Comparison of ENCODE assay signal across 11 mouse cellular contexts in the genomic region with DNA sequence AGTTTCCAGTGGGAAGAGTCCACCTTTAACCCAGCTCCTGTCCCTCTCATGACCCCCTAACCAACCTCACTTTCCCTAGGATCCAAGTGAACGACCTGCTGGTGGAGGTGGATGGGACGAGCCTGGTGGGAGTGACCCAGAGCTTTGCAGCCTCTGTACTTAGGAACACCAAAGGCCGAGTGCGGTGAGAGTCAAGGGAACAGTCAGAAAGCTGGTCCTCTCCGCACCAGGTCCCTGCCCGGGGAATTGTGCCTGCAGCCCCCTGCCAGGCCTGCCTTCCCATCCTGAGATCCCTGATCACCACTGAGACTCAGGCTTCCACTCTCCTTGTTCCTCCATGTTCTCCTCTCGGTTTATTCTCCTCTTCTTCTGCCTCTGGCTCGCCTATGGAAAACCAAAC. TPM values are rescaled to one million over a fixed set of nuclear protein-coding genes. Genes with fewer than 3 reads are reported as not detected.
A peak's percentile ranks its signal among the peaks of the same experiment; 100 is the strongest.
DNase-seq lines count a peak whose midpoint lies in the region; ATAC-seq and TF ChIP-seq lines count a peak whose summit lies in the region.
"Had no signal": no experiment of that assay in that cellular context is flagged by ENCODE, and none has a peak within 500 bp of the region (broad histone marks: within the 10 kb centered on the region; RNA-seq: fewer than 3 reads in every experiment).

No protein-coding gene starts in this region.

- H3K9me3 ChIP-seq in heart, postnatal 0 days (replicated peaks; ENCODE audit: control insufficient read depth, low read length) = no peaks in the 10 kb centered on the region
- H3K9me3 ChIP-seq in limb, embryonic 11.5 days (ENCODE audit: control insufficient read depth, low read length) = no peaks in the 10 kb centered on the region

- peak overlapping the region; percentile 21; the same call in 1 of the 2 replicates for H3K27ac ChIP-seq in heart, postnatal 0 days (ENCODE audit: low read depth)
- no peak overlapping the region; the same call in 1 of the 2 replicates for H3K27ac ChIP-seq in limb, embryonic 11.5 days (replicated peaks; ENCODE audit: low read depth, low read length)

- no peak overlapping the region for H3K4me2 ChIP-seq in heart, postnatal 0 days (ENCODE audit: low read depth, low read length)
- H3K4me2 ChIP-seq in limb, embryonic 11.5 days (ENCODE audit: low read depth, severe bottlenecking) = no peak overlapping the region

- H3K27me3 ChIP-seq in heart, postnatal 0 days (ENCODE audit: control insufficient read depth, insufficient read depth, low read length) = no peaks in the 10 kb centered on the region
- H3K27me3 ChIP-seq in limb, embryonic 11.5 days (ENCODE audit: control insufficient read depth, insufficient read depth, low read length) = no peaks in the 10 kb centered on the region

- no peak for TF ChIP-seq EP300 in heart, postnatal 0 days (IDR thresholded peaks at IDR 0.05; ENCODE audit: low read depth)

- peaks cover 71% of the 10 kb centered on the region for H3K36me3 ChIP-seq in heart, postnatal 0 days (replicated peaks; ENCODE audit: control insufficient read depth, insufficient read depth, low read length)
- peaks cover 52% of the 10 kb centered on the region for H3K36me3 ChIP-seq in limb, embryonic 11.5 days (ENCODE audit: control insufficient read depth, insufficient read depth, low read length)

- H3K4me1 ChIP-seq in heart, postnatal 0 days (ENCODE audit: control insufficient read depth, insufficient read depth) = peaks cover 12% of the 10 kb centered on the region
- peaks cover 13% of the 10 kb centered on the region for H3K4me1 ChIP-seq in limb, embryonic 11.5 days (ENCODE audit: control insufficient read depth, insufficient read depth, low read length)

- H3K4me3 ChIP-seq in heart, postnatal 0 days (ENCODE audit: low read depth, low read length) = no peak overlapping the region
- H3K4me3 ChIP-seq in limb, embryonic 11.5 days (ENCODE audit: low read depth, low read length) = no peak overlapping the region

- TF ChIP-seq CTCF in heart, postnatal 0 days (IDR thresholded peaks at IDR 0.05; ENCODE audit: low read depth) = no peak

- no peak for DNase-seq in heart, postnatal 0 days (ENCODE audit: low spot score)
- no peak for DNase-seq in heart, postnatal 14 days
- peak; percentile 38 to 47 for DNase-seq in spleen, postnatal 10 days (ENCODE audit: low spot score in 2 of 2)
- no peak for DNase-seq in spleen, postnatal 4 days (ENCODE audit: low spot score in 2 of 2)
- DNase-seq in limb, embryonic 11.5 days (ENCODE audit: low spot score) = no peak
- DNase-seq in thymus, postnatal 25 days = peak; percentile 28
- DNase-seq in B cell, adult 2 months = no peak

- no peak for ATAC-seq in heart, postnatal 0 days (ENCODE audit: insufficient read depth, low read depth)
- ATAC-seq in limb, embryonic 11.5 days (ENCODE audit: insufficient number of reproducible peaks, low FRiP score, low TSS enrichment, low read depth) = no peak
- ATAC-seq in erythroblast, adult 5-6 weeks (replicated peaks; ENCODE audit: low FRiP score, poor library complexity, severe bottlenecking) = no peak

- H3K9ac ChIP-seq in heart, postnatal 0 days (replicated peaks; ENCODE audit: low read depth, low read length) = no peak overlapping the region
- peak overlapping the region; percentile 47 for H3K9ac ChIP-seq in limb, embryonic 11.5 days (ENCODE audit: low read length)

- intact Hi-C loops in heart, postnatal 14 days (cut with DNase I) = loop anchor here (2.0 kb wide), 1 partner anchor 61 kb away; no protein-coding TSS in a partner anchor

- 63% methylated on average over 8 of the region's 8 CpGs for WGBS in heart, postnatal 0 days
- 65% methylated on average over 8 of the region's 8 CpGs for WGBS in limb, embryonic 11.5 days

RNA-seq across cellular contexts. Expression of gene Ppp1r9b, which starts 9.3 kb away (rescaled TPM):
- total RNA-seq in heart, postnatal 0 days (2014; rRNA removed; ENCODE audit: low replicate concordance) = 27.6 and 38.6 TPM in 2 replicates
- polyA plus RNA-seq in heart, postnatal 0 days (2015; fragmentation: Nextera tagmentation; extraction: Ambion mirVana) = 4.5 and 4.7 TPM in 2 replicates
- 10 to 100 TPM; 50.5 to 52.1 TPM for total RNA-seq in heart, postnatal 14 days (2021)
- polyA plus RNA-seq in limb, embryonic 11.5 days (2014; fragmentation: Nextera tagmentation; extraction: Ambion mirVana) = 14.4 and 14.8 TPM in 2 replicates
- total RNA-seq in erythroblast, adult 5-6 weeks (2015; ENCODE audit: low replicate concordance) = 21.9 and 30.7 TPM in 2 replicates
- total RNA-seq in erythroblast, adult 5-6 weeks (2017; ENCODE audit: low replicate concordance) = 41.1 and 45.2 TPM in 2 replicates

RNA-seq across cellular contexts. Expression of gene Samd14, which starts 9.6 kb away (rescaled TPM):
- 6.2 and 9.5 TPM in 2 replicates for total RNA-seq in heart, postnatal 0 days (2014; rRNA removed; ENCODE audit: low replicate concordance)
- polyA plus RNA-seq in heart, postnatal 0 days (2015; fragmentation: Nextera tagmentation; extraction: Ambion mirVana) = 4.6 and 4.8 TPM in 2 replicates
- total RNA-seq in heart, postnatal 14 days (2021) = 1 to 10 TPM; 2.2 TPM
- polyA plus RNA-seq in limb, embryonic 11.5 days (2014; fragmentation: Nextera tagmentation; extraction: Ambion mirVana) = 34.1 and 35.6 TPM in 2 replicates
- total RNA-seq in erythroblast, adult 5-6 weeks (2015; ENCODE audit: low replicate concordance) = 22.1 and 25.9 TPM in 2 replicates
- total RNA-seq in erythroblast, adult 5-6 weeks (2017; ENCODE audit: low replicate concordance) = 32.0 and 47.1 TPM in 2 replicates

RNA-seq across cellular contexts. Expression of gene Sgca, which starts 24.0 kb away (rescaled TPM):
- total RNA-seq in heart, postnatal 0 days (2014; rRNA removed; ENCODE audit: low replicate concordance) = 47.5 and 313 TPM in 2 replicates
- 62.2 and 62.4 TPM in 2 replicates for polyA plus RNA-seq in heart, postnatal 0 days (2015; fragmentation: Nextera tagmentation; extraction: Ambion mirVana)
- total RNA-seq in heart, postnatal 14 days (2021) = 100 to 1,000 TPM; 135 to 139 TPM
- 0.60 and 0.70 TPM in 2 replicates for polyA plus RNA-seq in limb, embryonic 11.5 days (2014; fragmentation: Nextera tagmentation; extraction: Ambion mirVana)
- total RNA-seq in erythroblast, adult 5-6 weeks (2015; ENCODE audit: low replicate concordance) = not detected in 2 replicates
- total RNA-seq in erythroblast, adult 5-6 weeks (2017; ENCODE audit: low replicate concordance) = not detected in 2 replicates
- total RNA-seq: neutrophil, adult 5-6 weeks had no signal

RNA-seq across cellular contexts. Expression of gene Hils1, which starts 32.7 kb away (rescaled TPM):
- not detected in 2 replicates for total RNA-seq in heart, postnatal 0 days (2014; rRNA removed; ENCODE audit: low replicate concordance)
- polyA plus RNA-seq in heart, postnatal 0 days (2015; fragmentation: Nextera tagmentation; extraction: Ambion mirVana) = 0.27 TPM in 1 of 2 replicates, not detected in the other
- total RNA-seq in heart, postnatal 14 days (2021) = not detected
- polyA plus RNA-seq in limb, embryonic 11.5 days (2014; fragmentation: Nextera tagmentation; extraction: Ambion mirVana) = not detected in 2 replicates
- not detected in 2 replicates for total RNA-seq in erythroblast, adult 5-6 weeks (2015; ENCODE audit: low replicate concordance)
- total RNA-seq in erythroblast, adult 5-6 weeks (2017; ENCODE audit: low replicate concordance) = not detected in 2 replicates
- total RNA-seq: adrenal gland, postnatal 4 days; neutrophil, adult 5-6 weeks had no signal
- polyA plus RNA-seq: large intestine, adult 2 months had no signal

RNA-seq across cellular contexts. Expression of gene Pdk2, which starts 41.0 kb away (rescaled TPM):
- total RNA-seq in heart, postnatal 0 days (2014; rRNA removed; ENCODE audit: low replicate concordance) = 121 and 168 TPM in 2 replicates
- polyA plus RNA-seq in heart, postnatal 0 days (2015; fragmentation: Nextera tagmentation; extraction: Ambion mirVana) = 179 and 186 TPM in 2 replicates
- 100 to 1,000 TPM; 297 to 326 TPM for total RNA-seq in heart, postnatal 14 days (2021)
- 19.3 and 20.1 TPM in 2 replicates for polyA plus RNA-seq in limb, embryonic 11.5 days (2014; fragmentation: Nextera tagmentation; extraction: Ambion mirVana)
- total RNA-seq in erythroblast, adult 5-6 weeks (2015; ENCODE audit: low replicate concordance) = 1.3 and 7.9 TPM in 2 replicates
- 0.60 and 5.6 TPM in 2 replicates for total RNA-seq in erythroblast, adult 5-6 weeks (2017; ENCODE audit: low replicate concordance)

Comparison
In these comparisons a context has a peak if more than half of its experiments do, and no peak if none do; other contexts are left out.
1. DNase-seq: peak in spleen, postnatal 10 days (2 of 2) and thymus, postnatal 25 days (single experiment); none in heart, postnatal 0 days (single experiment), heart, postnatal 14 days (0 of 2), spleen, postnatal 4 days (0 of 2), limb, embryonic 11.5 days (single experiment) and B cell, adult 2 months (0 of 2).
2. RNA of gene Sgca, which starts 24.0 kb away (total RNA-seq): 47.5 to 313 TPM in heart, postnatal 0 days and 135 to 139 TPM in heart, postnatal 14 days; not detected in erythroblast, adult 5-6 weeks; every median in the first group is over 10 times any median in the second.